Mouse (Mus musculus) layer of hippocampus, postnatal 36 days (tissue): Measurements from ENCODE around the gene Ash1l. TPM values are rescaled to one million over a fixed set of nuclear protein-coding genes. Genes with fewer than 3 reads are reported as not detected.
"Not testable (repeated sequence)": the region's sequence is repeated elsewhere in the genome, so short reads cannot be mapped to it uniquely, and the experiment has no call there.

Experiments used
- DNase-seq, 2 experiments: peaks; one replicate each; pipeline ENCODE4 v3.0.0; 2022
- total RNA-seq, 2 experiments: library from RNA; stranded (reverse); gene quantifications; 2 replicates each; pipeline ENCODE4 v1.2.3; 2021

The Ash1l gene
- total RNA-seq, 2 experiments from 2014 or later: 83.5 to 90.8 TPM

- not testable (repeated sequence) for DNase-seq
These were observed 12.8 kb downstream of the Ash1l start for GRCm38 (mm10) chr3:88963211-88963610.

GRCm38 (mm10) chr3:88975012-88975411 is 24.6 kb downstream of the Ash1l start:
- DNase-seq: no peak

GRCm38 (mm10) chr3:88981206-88982010 is 31.0 kb downstream of the Ash1l start:
- no peak for DNase-seq

GRCm38 (mm10) chr3:88983921-88984381 is 33.5 kb downstream of the Ash1l start:
- DNase-seq: no peak

GRCm38 (mm10) chr3:88992793-88993192 is 42.4 kb downstream of the Ash1l start:
- no peak for DNase-seq

GRCm38 (mm10) chr3:89001536-89001935 is 51.1 kb downstream of the Ash1l start:
- DNase-seq: no peak

GRCm38 (mm10) chr3:89030896-89031295 is 80.5 kb downstream of the Ash1l start:
- not testable (repeated sequence) for DNase-seq

GRCm38 (mm10) chr3:89043359-89043758 is 92.9 kb downstream of the Ash1l start:
- DNase-seq: no peak

- no peak for DNase-seq
These were observed 107.9 kb downstream of the Ash1l start for GRCm38 (mm10) chr3:89058361-89058760.

GRCm38 (mm10) chr3:89058783-89059182 is 108.4 kb downstream of the Ash1l start:
- no peak for DNase-seq

GRCm38 (mm10) chr3:89061696-89062095 is 111.3 kb downstream of the Ash1l start:
- DNase-seq: no peak

GRCm38 (mm10) chr3:89067265-89067664 is 116.8 kb downstream of the Ash1l start:
- no peak for DNase-seq

GRCm38 (mm10) chr3:89077383-89077782 is 127.0 kb downstream of the Ash1l start:
- DNase-seq: no peak

- DNase-seq: not testable (repeated sequence)
These were observed 131.9 kb downstream of the Ash1l start for GRCm38 (mm10) chr3:89082287-89082686.

- DNase-seq: no peak
These were observed 133.7 kb downstream of the Ash1l start for GRCm38 (mm10) chr3:89084133-89084532.

GRCm38 (mm10) chr3:89084654-89085190 is 134.3 kb downstream of the Ash1l start:
- DNase-seq: no peak

GRCm38 (mm10) chr3:89087338-89088110 is 137.1 kb downstream of the Ash1l start:
- peak in 1 of 2 experiments; percentile 70 for DNase-seq

- no peak for DNase-seq
These were observed 138.6 kb downstream of the Ash1l start for GRCm38 (mm10) chr3:89088974-89089373.

- peak; percentile 83 to 84 for DNase-seq
These were observed 139.6 kb downstream of the Ash1l start for GRCm38 (mm10) chr3:89089882-89090591.

- DNase-seq: peak; percentile 81 to 85
These were observed 140.6 kb downstream of the Ash1l start for GRCm38 (mm10) chr3:89090694-89091655.

- no peak for DNase-seq
These were observed 141.5 kb downstream of the Ash1l start for GRCm38 (mm10) chr3:89091811-89092508.
